17 mouse cellular contexts compared by ENCODE assay signal in genomic region chr9:41587762-41588161, GRCm38 (mm10).
A peak's percentile ranks its signal among the peaks of the same experiment; 100 is the strongest.
DNase-seq lines count a peak whose midpoint lies in the region; ATAC-seq and TF ChIP-seq lines count a peak whose summit lies in the region.
"Had no signal": no experiment of that assay in that cellular context is flagged by ENCODE, and none has a peak within 500 bp of the region (broad histone marks: within the 10 kb centered on the region; RNA-seq: fewer than 3 reads in every experiment).

No protein-coding gene starts in this region.

- H3K27me3 ChIP-seq in forebrain, embryonic 12.5 days, result no peaks in the 10 kb centered on the region
- H3K27me3 ChIP-seq in limb, embryonic 15.5 days, result no peaks in the 10 kb centered on the region
- no peaks in the 10 kb centered on the region for H3K27me3 ChIP-seq in stomach, embryonic 14.5 days (ENCODE audit: control insufficient read depth, insufficient read depth, low read length)
- H3K27me3 ChIP-seq in kidney, embryonic 15.5 days, result no peaks in the 10 kb centered on the region
- H3K27me3 ChIP-seq: CH12.LX; megakaryocyte, embryonic 14.5 days had no signal

- no peaks in the 10 kb centered on the region for H3K9me3 ChIP-seq in forebrain, embryonic 12.5 days
- H3K9me3 ChIP-seq in limb, embryonic 15.5 days, result no peaks in the 10 kb centered on the region
- no peaks in the 10 kb centered on the region for H3K9me3 ChIP-seq in stomach, embryonic 14.5 days (ENCODE audit: control insufficient read depth, low read depth, low read length)
- H3K9me3 ChIP-seq in kidney, embryonic 15.5 days (replicated peaks), result no peaks in the 10 kb centered on the region
- H3K9me3 ChIP-seq: megakaryocyte, embryonic 14.5 days had no signal

- peaks cover 52% of the 10 kb centered on the region for H3K4me1 ChIP-seq in forebrain, embryonic 12.5 days
- peaks cover 40% of the 10 kb centered on the region for H3K4me1 ChIP-seq in limb, embryonic 15.5 days
- H3K4me1 ChIP-seq in stomach, embryonic 14.5 days (ENCODE audit: control insufficient read depth, insufficient read depth, low read length), result peaks cover 35% of the 10 kb centered on the region; the same call in 1 of the 2 replicates
- peaks cover 21% of the 10 kb centered on the region for H3K4me1 ChIP-seq in kidney, embryonic 15.5 days
- H3K4me1 ChIP-seq: megakaryocyte, embryonic 14.5 days had no signal

- WGBS in forebrain, embryonic 12.5 days, result 53% methylated on average over 4 of the region's 4 CpGs
- 35% methylated on average over 4 of the region's 4 CpGs for WGBS in limb, embryonic 15.5 days
- WGBS in stomach, embryonic 14.5 days, result 48% methylated on average over 4 of the region's 4 CpGs
- 63% methylated on average over 4 of the region's 4 CpGs for WGBS in kidney, embryonic 15.5 days

- H3K4me2 ChIP-seq in forebrain, embryonic 12.5 days, result peak overlapping the region; percentile 62
- H3K4me2 ChIP-seq in limb, embryonic 15.5 days, result no peak overlapping the region
- no peak overlapping the region for H3K4me2 ChIP-seq in stomach, embryonic 14.5 days (replicated peaks; ENCODE audit: low read depth, low read length)
- H3K4me2 ChIP-seq in kidney, embryonic 15.5 days, result no peak overlapping the region

- H3K27ac ChIP-seq in layer of hippocampus, adult 2 months, result peak overlapping the region; percentile 79
- peak overlapping the region; percentile 95 for H3K27ac ChIP-seq in forebrain, embryonic 12.5 days
- peak overlapping the region; percentile 63 for H3K27ac ChIP-seq in limb, embryonic 15.5 days
- peak overlapping the region; percentile 39; the same call in 1 of the 2 replicates for H3K27ac ChIP-seq in stomach, embryonic 14.5 days (ENCODE audit: low read length)
- H3K27ac ChIP-seq in kidney, embryonic 15.5 days, result no peak overlapping the region

- H3K9ac ChIP-seq in forebrain, embryonic 12.5 days, result peak overlapping the region; percentile 36
- no peak overlapping the region for H3K9ac ChIP-seq in limb, embryonic 15.5 days
- no peak overlapping the region for H3K9ac ChIP-seq in stomach, embryonic 14.5 days (replicated peaks; ENCODE audit: low read depth, low read length)
- H3K9ac ChIP-seq in kidney, embryonic 15.5 days, result no peak overlapping the region

- TF ChIP-seq CTCF in layer of hippocampus, adult 2 months (conservative IDR thresholded peaks at IDR 0.05), result peak; percentile 20; the same call in 1 of the 2 replicates

- H3K36me3 ChIP-seq in forebrain, embryonic 12.5 days (replicated peaks), result peaks cover 59% of the 10 kb centered on the region
- peaks cover 33% of the 10 kb centered on the region for H3K36me3 ChIP-seq in limb, embryonic 15.5 days
- peaks cover 51% of the 10 kb centered on the region for H3K36me3 ChIP-seq in stomach, embryonic 14.5 days (ENCODE audit: control insufficient read depth, insufficient read depth, low read length)
- H3K36me3 ChIP-seq in kidney, embryonic 15.5 days, result peaks cover 52% of the 10 kb centered on the region

- ATAC-seq in forebrain, embryonic 12.5 days (ENCODE audit: low FRiP score), result no peak
- ATAC-seq in limb, embryonic 15.5 days (ENCODE audit: insufficient number of reproducible peaks, low FRiP score, low TSS enrichment, low read depth), result no peak
- ATAC-seq in stomach, embryonic 14.5 days (ENCODE audit: insufficient number of reproducible peaks, insufficient read depth, low FRiP score, low read depth), result no peak
- no peak for ATAC-seq in kidney, embryonic 15.5 days (replicated peaks; ENCODE audit: low FRiP score)

- no peak overlapping the region for H3K4me3 ChIP-seq in layer of hippocampus, adult 2 months
- no peak overlapping the region for H3K4me3 ChIP-seq in forebrain, embryonic 12.5 days (replicated peaks)
- no peak overlapping the region for H3K4me3 ChIP-seq in limb, embryonic 15.5 days
- H3K4me3 ChIP-seq in stomach, embryonic 14.5 days (ENCODE audit: low read depth, low read length), result no peak overlapping the region
- H3K4me3 ChIP-seq in kidney, embryonic 15.5 days (replicated peaks), result no peak overlapping the region
- H3K4me3 ChIP-seq: megakaryocyte, embryonic 14.5 days had no signal

- DNase-seq in layer of hippocampus, adult 2 months (ENCODE audit: low spot score in 2 of 2), result no peak
- DNase-seq in layer of hippocampus, adult 11-12 months (ENCODE audit: low spot score), result no peak
- DNase-seq in B cell, adult 2 months, result no peak
- DNase-seq in ovary, postnatal 10 days (ENCODE audit: low spot score), result no peak
- DNase-seq: adrenal gland, postnatal 36 days; cerebellum, adult 18-20 months; gastrocnemius, postnatal 14 days; heart, postnatal 14 days; kidney, postnatal 14 days; lung, adult 18-20 months; thymus, postnatal 14 days had no signal
